Mouse (Mus musculus) left cerebral cortex, postnatal 10 days (tissue): ENCODE data around the gene Arid3b. TPM values are rescaled to one million over a fixed set of nuclear protein-coding genes. Genes with fewer than 3 reads are reported as not detected.

Experiments
- DNase-seq, 2 experiments: peaks; one replicate each; pipeline ENCODE4 v3.0.0; 2021 to 2022; ENCODE audit warnings: low spot score in 2 of 2, mixed read lengths in 1 of 2; ENCODE audit errors: extremely low spot score in 1 of 2
- intact Hi-C: fragments of 180-260 bp; cut with DNase I; formaldehyde crosslinking; loops from one replicate; pipeline ENCODE4 v1.15.1; 2025
- total RNA-seq, 2 experiments: library from RNA; stranded (reverse); gene quantifications; 2 replicates each; pipeline ENCODE4 v1.2.3; 2021

The Arid3b gene
- total RNA-seq, 2 experiments from 2014 or later = 7.7 to 9.3 TPM

DNA sequence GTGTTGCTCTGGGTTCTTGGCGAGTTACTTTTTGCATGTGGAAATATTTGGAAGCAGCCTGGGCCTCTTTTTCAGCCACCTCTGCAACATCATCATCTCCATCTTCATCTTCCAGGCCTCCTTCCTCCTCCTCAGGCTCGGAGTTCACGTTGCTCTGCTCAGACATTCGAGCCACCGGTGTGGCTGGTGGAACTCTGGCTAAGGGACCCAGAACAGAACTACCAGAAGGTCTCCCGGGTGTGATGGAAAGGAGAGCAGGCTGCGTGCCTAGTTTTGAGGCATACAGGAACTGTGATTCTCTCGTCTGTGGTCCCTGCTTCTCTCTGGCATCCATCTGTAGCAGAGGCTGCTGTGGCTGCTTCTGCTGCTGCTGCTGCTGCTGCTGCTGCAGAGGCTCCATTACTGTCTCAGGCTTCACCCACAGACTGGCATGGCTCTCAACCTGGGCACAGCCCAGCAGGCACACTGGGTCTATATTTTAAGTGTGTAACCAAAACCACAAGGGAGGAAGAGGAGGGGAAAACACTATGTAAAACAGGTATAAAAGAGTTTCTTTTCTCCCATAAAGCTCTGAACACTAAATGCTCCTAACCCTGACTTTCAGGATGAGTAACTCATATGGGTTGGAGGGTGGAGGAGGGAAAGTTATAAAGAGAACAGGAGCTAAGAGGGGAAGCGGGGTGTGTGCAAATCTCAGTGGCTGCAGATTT, 2.7 kb downstream of the Arid3b start:
- no peak for DNase-seq
- intact Hi-C loops = no loop called here

DNA sequence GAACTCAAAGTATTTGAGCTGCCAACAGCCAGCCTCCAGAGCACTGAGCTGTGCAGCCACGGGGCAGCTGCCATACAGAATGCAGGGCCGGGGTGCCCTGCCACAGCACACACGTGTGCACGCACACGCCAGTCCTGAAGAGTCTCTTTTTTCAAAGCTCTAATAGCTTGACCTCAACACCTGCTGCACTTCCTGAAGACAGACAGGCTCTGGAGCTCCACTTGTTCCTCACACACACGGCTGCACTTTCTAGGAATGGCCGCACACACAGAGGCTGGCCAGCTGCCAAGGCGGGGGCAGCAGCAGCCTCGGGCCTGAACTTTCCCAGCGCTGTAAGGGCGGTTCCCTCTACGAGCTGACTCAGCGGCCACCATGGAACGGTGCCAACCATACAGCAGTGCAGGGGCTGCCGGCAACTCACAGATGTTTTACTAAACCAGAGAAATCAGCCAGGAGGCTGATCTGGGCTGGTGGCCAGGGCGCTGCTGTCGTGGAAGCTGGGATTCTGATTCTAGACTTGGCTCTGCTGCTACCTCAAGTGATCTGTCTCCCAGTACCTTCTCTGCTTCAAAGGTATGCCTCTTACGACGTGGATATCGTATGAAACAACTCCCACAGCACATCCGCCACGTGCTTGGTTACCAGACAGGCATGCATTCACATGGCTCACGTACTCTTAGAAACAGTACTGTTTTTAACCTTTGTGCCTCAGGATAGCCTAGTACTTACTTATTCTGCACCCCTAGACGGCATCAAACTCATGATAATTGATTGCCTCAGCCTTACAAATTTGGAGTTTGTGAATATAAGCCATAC, 5.1 kb downstream of the Arid3b start:
- intact Hi-C loops = no loop called here
- peak; percentile 91 to 99 for DNase-seq

DNA sequence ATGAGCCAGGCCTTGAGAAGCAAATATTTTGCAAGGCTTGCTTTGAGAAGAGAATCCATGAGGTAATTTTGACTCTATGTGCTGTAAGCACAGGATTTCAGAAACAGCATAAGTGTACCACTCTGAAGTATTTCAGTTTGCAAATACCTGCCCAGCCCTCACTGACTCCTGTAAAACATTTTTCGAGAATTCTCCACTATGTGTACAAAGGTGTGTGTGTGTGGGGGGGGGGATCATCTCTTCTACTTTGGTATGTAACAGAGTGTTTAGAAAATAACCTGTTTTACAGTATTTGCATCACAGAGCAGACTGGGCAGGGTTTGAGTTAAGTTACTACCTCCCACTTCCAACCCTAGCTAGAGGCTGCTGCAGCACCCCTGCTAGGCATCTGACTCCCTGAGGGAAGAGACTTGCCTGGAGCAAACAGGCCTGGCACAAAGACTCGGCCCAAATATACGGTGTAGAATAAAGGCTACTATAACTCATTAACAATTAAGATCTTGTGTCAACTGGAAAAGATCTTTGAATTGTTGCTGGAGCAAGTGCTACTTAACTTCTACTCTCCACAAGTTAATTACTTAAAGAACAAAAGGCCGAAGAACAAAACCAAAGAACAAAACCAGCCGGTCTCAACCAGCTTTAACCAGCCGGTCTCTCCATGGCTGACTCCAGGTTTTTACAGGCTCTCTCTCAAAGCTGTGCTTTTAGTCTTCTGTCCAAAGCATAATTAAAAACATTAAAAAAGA, 6.6 kb downstream of the Arid3b start:
- DNase-seq = no peak
- intact Hi-C loops = no loop called here

DNA sequence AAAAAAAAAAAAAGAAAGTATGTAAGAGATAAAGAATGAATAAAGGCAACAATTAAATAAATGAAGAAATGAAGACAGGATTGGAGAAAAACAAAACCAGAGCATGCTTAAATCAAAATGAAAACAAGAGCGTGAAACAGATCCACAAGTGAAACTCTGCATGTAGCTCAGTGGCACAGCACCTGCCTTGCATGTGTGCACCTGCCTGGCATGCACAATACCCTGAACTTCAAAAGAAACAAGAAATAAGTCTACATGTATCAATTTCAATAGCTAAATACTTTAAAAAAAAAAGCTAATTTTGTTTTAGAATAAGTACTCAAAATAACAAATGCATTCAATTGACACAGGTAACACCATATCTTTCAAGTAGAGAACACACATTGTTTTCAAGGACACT, 13.2 kb downstream of the Arid3b start:
- no peak for DNase-seq
- intact Hi-C loops = no loop called here

DNA sequence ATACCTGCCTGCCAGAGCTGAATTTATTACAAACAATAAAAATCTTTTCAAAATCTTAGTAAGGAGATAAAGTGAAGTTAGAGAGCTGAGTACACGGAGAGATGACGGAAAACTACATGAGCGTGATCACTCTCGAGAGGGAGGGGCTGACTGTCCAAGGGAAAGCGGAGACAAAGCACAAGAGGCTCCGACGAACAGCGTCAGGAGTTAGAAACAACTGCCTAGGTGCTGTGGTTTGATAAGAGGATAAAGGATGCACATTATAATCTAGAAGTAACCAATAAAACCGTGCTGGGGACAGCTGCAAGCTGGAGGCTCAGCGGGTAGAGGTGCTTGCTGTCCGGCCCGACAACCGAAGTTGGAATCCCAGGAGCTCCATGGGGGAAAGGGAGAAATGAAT, 13.8 kb downstream of the Arid3b start:
- no peak for DNase-seq
- intact Hi-C loops = no loop called here

DNA sequence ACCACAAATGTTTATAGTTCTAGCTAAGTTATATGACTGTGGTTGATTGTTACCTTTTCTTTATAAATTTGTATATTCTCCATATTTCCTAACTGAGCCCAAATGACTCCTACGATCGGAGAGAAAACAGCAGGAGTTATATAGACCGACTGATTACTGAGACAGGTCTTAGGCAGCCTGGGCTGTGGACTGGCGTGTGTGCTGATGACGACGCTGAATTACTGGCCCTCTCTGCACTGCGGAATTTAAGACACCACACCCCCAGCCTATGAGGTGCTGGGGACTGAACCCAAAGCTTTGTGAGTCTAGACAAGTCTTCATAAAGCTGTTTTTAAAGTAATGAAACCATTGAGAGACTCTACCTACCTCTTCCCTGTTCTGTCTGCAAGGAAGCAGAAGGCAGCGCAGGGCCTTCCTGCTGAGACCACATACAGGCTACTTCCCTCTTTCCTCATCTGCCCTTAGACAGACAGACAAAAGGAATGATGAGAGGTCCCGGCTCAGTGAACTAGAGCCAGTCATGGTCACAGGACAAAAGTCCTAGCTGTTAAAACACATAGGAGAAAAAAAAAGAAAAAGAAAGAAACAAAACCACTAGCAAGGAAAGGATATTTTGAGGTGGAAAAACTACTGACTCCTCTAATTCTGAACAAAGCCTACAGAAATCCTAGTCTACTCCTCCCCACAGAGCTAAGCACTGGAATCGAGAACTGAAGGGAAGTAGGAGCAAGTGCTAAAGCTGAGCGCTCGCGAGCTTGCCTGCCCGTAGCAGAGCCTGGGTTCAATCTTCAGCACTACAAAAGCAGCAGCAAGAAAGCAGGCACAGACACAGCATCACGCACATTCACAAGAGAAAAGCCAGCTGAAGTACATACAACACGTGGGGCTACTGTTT, 16.2 kb downstream of the Arid3b start:
- DNase-seq = no peak
- intact Hi-C loops = no loop called here

DNA sequence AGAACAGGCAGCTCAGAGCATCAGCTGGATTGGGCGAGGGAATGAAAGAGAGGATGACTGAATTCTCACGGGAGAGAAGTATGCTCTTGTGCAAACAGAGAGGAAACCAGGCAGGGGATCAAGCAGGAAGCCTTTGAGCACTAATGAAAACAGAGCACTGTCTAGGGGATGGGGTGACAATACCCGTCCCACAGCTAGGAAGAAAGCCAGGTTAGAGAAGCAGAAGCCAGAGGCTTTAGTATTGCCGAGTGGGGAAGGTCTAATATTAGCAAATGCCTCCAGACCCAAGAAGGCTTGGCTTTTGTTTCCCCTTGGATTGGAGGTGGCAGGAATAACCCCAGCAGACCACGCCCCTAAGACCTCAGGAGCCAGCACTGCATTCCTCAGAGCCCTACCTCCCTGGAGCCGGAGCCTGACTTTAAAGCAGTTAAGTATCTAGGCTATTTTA, 19.3 kb downstream of the Arid3b start:
- DNase-seq = peak in 1 of 2 experiments; percentile 53
- intact Hi-C loops = no loop called here

DNA sequence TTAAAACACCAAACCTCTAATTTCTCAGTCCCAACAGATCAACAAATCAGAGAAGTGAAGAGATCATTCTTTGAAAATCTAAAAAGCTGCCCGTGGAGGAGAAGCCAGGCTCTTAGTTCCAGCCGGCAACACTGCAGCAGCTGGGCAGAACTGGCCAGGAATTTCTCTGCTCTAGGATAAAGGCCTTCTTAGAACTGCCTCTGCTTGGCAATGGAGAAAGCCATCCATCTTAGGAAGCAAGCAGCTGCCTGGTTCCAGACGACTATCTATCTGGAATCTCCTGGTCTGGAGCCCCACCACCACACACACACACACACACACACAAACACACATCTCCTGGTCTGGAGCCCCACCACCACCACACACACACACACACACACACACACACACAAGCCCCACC, 21.7 kb downstream of the Arid3b start:
- DNase-seq = no peak
- intact Hi-C loops = no loop called here

DNA sequence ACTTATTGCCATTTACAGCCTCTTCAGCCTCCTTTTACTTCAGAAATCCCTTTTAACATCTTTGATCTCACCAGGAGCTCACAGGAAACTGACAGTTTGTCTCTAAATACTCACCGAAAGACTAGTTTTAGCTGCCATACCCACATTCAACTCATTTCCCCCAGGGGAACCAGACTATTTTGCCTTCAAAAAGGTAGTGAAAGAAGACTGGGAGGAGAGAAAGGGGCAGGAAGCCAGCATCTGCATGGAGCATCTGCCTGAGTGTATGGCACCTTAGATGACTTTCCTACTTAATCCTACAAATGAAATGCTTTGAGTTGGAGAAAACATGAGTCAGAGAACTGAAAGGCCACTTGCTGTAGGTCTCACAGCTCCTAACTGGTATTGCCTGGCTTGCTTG, 22.6 kb downstream of the Arid3b start:
- intact Hi-C loops = no loop called here

DNA sequence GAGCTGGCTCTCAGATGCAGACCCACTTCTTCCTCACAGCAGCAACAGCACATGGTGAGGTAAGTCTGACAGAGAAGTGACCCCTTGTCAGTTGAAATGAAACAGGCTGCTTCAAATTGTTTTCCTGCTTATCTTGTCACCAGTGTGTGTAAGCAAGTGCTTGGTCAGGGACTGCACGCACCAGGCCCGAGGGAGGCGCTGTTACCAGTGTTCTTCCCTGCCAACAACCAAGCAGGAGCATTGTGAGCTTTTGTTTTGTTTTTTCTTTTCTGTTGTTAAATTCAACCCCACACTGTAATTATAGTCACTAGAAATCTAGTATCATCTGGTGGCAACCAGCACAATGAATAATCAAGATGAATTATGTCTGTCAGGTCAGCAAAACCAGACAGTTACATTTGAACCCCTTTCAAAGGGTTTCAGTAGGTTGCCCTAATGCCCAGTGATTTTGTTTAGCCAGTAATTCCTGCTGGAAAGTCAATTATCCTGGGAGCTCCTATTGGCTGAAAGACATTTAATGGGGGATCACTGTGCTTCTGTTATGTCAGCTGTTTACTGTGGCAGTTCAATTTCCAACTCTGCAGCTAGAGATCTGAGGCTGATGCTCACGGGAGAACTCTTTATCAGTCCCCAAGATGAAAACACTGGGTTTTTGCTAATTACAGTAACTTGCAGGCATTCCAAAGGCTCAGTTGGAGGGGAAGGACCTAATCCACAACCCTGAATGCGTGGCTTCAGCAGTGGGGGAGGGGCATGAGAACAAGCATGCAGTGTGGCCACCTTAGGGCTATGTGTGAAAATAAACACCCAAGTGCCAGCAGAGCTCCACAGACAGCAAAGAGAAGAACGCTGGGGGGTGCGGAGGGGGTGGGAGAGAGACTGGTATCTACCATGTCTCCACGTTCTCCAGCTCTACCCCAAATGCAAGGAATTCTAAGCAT, 24.5 kb downstream of the Arid3b start:
- intact Hi-C loops = no loop called here
- DNase-seq = no peak

More for the DNA sequence above, 22.6 kb downstream of the Arid3b start:
- DNase-seq = no peak

DNA sequence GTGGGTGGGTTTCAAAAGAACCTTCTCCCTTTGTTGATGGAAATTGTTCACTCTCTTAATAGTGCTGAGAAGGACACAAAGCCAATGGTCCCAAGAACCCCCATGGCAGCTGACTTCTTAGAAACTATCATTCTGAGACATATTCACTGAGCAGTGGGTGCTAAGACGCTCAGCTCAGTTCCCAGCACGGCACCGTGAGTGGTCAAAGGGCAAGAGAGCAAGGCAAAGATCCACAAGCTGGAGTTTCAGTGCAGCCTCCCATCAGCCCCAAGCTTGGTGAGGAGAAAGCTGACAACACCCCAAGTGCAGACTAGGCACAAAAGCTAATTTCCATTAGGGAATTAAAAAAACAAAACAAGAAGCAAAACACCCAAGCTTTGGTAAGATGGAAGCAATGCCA, 25.9 kb downstream of the Arid3b start:
- no peak for DNase-seq
- intact Hi-C loops = no loop called here

DNA sequence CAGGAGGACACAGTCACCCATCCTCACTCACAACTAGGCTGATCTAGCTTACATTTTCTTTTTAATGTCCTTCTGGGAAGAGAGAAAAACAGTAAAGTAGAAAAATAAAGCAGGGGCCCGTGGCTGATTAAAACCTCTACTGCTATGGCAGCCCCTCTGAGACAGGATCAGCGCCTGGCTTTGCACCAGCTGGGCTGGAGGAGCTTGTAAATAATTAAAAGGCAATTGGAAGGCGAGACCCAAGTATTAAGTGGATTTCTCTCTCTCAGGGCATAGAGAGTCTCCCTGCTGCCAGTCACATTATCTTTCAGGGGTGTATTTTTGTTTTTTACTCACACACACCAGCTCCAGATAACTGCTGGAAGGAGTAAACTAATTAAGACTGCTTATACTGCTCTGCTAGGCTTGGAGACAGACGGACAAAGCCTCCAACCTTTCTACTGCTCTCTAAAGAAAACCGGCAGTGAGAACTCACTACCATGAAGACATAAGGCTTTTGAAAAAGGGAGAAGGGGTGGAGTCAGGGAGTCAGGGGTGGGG, 27.8 kb downstream of the Arid3b start:
- no peak for DNase-seq

DNA sequence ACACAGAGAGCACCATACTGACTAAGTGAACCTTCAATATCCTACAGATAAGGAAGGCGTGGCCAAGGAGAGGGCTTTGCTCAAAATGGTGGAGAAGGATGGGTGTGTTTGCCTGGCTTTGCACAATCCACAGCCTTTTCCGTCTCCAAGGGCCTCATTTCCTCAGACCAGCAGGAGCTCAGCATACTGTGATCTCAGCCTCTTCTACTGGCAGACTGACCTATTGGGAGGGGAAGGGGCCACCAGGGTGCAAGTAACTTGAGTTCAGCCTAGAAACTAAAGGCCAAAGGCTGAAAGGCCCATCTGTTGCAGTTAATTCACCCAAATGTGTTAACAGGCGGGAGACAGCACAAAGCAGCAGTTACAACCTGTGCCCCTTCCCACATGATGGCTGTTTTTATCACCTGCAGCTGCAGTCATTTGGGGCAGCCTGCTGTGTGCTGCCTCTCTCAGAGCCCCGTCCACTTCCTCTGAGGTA, 29.4 kb downstream of the Arid3b start:
- DNase-seq = peak in 1 of 2 experiments; percentile 35
- intact Hi-C loops = no loop called here

More for the DNA sequence above, 27.8 kb downstream of the Arid3b start:
- intact Hi-C loops = no loop called here

DNA sequence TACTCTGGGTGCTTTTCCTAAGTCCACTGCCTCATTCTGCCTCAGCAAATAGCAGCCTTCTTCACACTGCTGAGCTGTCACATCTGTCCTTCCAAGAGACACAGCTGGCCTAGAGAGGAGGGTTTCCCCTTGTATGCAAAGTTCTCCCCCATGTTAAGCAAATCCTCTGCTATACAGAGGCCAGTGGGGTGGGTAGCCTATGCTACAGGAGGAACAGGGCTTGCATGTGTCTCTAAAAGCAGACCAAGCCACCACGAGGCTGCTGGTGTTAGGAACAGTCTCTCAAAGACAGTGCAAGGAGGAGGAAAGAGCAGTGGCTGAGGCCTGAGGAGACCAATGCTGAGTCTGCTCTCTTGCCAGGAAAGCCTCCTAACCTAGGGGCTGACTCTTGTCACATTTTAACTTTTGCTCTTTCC, 30.5 kb downstream of the Arid3b start:
- no peak for DNase-seq
- intact Hi-C loops = no loop called here

DNA sequence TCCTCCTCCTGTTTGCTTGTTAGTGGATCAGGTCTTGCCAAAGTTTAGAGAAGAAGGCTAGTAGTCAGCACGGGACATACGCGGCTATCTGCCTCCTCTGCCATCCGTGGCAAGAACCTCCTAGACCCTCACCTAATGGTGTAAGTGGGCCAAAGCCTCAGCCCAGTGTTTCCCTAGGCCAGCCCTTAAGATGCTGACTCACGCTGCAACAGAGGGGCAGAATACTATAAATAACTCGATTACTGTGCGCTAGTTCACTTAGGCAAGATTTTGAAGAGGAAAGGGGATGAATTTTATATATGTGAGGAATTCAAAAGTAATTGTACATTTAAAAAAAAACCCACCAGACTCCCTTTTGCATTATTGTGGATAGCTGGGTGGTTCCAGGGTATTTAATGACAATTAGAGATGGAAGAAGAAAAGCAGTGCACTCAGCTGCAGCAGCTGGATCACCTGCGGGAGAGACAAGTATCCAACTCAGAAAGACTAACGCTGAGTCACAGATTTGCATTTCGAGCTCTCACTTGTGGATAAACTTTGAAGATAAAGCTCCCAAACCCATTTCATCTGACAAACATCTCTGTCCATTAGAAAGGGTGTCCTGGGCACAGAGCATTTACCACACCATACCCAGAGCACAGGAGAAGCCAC, 31.4 kb downstream of the Arid3b start:
- intact Hi-C loops = no loop called here
- no peak for DNase-seq

DNA sequence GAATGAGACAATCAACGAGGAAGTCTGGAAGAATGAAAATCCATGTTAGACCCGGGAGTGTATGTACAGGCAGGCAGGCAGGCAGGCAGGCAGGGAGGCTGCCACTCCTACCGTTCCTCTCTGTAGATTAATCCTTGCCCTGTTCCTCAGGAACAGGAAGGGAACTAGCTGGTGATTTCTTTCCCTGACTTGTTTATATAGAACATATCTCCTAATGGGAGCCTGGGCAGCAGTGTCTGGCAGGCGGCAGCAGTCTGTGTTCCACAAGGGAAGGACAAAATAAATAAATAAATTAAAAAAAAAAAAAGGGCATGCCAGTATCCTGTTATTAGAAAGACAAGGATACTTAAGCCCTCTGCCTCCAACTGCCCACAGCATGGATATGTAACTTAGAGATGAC, 32.8 kb downstream of the Arid3b start:
- no peak for DNase-seq
- intact Hi-C loops = no loop called here

DNA sequence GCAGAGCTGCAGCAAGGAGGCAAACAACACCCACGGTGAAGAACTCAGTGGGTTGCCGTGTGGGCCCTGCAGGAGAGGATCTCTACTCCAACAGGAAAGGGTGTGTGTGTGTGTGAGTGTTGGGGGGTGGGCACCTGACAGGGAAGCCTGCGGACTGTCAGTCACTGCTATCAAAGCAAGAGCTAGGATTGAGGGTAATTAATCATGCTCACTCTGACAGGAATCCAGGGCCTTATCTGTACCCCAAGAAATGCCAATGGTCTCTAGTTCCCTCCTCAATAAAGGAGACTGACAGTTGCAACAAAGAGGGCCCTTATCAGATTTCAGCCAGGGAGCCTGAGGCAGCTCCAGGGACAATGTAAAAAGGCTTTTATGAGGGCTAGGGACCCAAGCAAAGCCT, 33.5 kb downstream of the Arid3b start:
- intact Hi-C loops = no loop called here
- DNase-seq = no peak
